Mouse (Mus musculus) right cerebral cortex, postnatal 25 days (tissue): ENCODE data around the gene Gatb.
"Not testable (repeated sequence)": the region's sequence is repeated elsewhere in the genome, so short reads cannot be mapped to it uniquely, and the experiment has no call there.

ENCODE experiments used
- DNase-seq: peaks from one replicate; pipeline ENCODE4 v3.0.0; 2022

Gene Gatb

DNA sequence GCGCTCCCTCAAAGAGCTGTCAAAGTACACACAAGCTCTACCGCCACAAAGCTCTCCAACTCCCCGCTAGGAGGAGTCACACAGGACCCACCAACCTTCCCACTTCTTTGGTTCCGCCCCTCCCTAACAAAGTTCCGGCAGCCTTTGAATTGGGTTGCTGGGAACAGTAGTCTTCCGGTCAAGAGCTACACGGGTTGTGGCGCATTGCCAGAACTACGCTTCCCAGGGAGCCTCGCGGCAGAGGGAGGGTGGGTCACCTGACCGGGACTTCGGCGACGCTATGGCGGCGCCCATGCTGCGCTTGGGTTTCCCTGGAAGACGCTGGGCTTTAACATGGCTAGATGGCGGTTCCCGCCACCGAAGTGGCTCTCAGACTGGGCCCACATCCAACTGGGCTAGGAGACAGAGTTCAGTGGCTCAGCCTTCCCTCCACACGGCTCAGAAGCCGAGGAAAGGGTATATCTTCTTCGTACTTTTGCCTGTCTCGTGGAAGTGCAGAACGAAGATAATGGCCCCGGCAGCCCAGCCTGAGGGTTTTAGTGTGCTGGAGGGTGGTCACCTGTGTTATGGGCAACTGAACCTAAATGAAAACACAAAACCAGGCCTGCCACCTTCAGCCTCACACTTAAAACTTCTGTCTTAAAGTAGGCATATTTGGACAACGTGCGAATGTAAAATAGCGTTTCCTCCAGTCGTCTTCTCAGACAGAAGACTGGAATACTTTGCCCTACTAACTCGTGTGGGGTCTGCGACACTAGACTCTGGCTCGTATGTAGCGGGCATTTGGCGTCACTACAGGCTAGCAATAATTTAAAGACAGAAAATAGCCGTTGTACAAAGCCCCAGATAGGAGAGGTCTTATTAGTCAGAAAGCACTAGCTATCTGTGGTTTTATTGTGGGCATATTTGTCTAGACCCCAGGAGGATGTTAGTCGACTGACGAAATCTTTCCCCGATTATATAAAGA, at the start of gene Gatb:
Gene Gatb, plus strand, starts transcription at position 256 of the 967 bp plus-strand sequence.
- peak; percentile 99 for DNase-seq

DNA sequence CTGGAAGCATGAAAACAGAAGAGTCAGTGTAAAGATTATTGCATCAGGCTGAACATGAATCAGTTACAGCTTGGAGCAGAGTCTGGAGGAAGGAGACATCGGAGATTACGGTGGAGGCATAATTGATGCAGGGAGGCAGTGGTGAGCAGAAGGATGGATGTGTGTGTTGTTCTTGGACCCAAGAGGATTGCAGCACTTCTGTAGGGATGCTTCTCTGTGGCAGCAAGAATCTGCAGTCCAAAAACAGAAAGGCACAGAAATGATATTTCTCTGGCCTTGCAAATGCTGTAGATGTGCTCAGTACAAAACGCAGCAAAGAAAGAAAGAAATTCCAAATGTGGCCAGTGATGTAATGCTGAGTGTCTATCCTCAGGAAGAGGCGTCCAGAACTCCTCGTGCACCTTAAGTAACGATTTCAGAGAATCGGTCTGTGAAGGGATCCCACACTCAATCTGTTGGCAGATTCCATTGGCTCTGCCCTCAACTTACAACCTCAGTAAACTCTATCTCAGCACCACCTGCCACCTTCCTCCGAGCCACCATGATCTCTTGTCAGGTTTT, 43.2 kb upstream of the Gatb start:
- peak; percentile 60 for DNase-seq

GRCm38 (mm10) chr3:85532376-85532775, 41.5 kb upstream of the Gatb start:
- DNase-seq = no peak

GRCm38 (mm10) chr3:85535042-85535441, 38.9 kb upstream of the Gatb start:
- no peak for DNase-seq

DNA sequence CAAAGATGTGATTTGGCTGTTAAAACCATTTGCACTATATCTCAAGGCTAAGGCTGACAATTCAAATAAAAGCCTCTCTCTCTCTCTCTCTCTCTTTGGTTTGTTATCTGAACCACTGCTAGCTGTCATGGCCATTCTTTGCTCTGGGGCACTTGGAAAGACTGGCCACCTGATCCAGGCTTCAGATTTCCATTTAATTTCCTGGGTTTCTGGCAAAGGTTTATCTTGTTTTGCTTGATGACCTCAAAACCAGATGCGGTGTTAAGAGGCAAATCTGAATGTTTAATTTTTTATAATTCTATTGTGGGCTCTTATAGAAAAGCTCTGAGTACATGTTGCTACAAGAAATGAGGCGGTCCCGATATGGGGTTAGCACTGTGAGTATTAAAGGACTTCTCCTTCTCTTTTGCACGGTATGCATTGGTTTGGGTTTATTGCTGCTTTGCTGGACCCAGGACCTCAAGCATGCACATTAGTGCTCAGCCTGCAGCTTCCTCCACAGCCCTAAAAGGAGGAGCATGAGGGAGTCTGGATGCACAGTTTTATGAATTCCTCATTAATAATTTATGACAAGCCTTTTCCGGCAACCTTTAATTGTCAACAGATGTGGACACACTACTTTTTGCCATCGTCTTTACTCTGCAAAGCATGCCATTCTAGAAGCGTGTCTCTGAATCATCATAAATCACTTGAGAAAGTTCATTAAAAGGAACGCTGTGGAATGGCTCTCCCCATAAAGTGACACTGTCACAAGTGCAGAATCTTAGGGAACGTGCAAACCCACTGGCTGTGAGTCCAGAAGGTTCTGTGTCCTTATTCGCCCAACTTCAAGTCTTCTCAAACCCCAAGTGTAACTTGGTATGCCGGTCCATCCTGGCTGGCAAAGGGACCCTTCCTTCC, 38.0 kb upstream of the Gatb start:
- DNase-seq = no peak

DNA sequence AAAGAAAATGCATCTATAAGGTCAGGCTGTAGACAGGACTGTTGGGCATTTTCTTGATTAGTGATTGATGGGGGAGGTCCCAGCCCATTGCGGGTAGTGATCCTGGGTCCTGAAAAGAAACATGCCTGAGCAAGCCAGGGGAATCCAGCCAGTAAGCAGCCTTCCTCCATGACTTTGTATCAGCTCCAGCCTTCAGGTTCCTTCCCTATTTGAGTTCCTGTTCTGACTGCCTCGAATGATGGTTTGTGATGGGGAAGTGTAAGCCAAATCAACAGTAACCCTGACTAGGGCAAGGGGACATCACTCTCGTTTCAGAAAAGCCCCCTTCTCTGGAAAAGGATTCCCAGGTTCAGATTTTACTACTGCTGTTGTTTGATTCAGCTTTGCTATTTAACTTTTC, 31.2 kb upstream of the Gatb start:
- no peak for DNase-seq

DNA sequence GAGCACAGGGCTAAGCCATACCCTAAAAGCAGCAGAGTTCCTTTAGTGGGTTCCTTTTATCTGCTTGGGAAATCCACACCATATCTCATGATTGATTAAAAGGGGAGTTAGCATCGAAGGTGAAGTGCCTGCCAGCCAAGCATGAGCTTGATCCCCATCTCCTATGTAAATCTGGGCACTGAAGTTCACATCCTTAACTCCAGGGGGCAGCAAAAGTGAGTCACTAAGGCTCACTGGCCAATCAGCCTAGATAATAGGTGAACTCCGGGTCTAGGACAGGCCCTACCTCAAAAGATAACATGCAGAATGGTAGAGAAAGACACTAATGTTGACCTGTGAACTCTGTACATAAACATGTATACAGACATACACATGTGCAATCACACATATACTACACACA, 30.3 kb upstream of the Gatb start:
- DNase-seq = no peak

DNA sequence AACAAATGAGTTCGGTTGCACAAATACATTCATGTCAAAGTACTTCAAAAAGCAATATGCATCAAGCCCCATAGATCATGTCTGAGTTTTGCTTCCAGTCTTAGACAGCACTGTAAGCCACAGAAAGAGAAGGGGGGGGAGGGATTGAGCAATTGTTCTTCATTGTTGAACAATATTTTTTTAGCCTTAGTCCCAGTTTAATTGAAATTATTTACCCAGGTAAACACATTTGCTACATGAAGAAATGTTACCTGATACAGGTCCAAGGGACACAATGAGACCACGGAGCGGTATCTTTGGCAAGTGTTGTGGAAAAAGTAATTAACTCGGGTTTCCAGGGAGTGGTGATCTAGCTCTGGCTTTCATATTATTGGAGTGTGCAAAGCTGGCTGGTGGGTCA, 23.6 kb upstream of the Gatb start:
- DNase-seq = no peak

- no peak for DNase-seq
Observed at GRCm38 (mm10) chr3:85551352-85551751, 22.6 kb upstream of the Gatb start.

- DNase-seq = no peak
Observed at GRCm38 (mm10) chr3:85553731-85554277, 20.1 kb upstream of the Gatb start.

DNA sequence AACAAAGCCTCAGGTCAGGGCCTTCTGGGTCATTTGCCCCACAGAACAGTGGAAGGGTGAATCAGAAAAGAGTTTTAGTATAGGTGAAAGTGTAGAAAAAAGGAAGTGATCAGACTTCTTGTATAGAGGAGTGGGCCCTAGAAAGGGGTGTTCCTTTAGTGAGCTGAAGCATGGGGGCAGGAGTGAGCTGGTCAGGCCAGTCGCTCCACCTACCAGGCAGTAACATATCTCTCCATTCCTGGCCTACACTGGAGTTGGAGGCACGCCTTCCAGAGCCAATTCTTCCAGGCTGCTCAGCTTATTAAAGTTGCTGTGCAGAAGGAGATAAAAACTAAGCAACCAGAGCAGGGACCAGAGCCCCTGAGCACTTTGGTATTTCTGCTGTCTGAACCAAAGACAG, 9.3 kb upstream of the Gatb start:
- DNase-seq = no peak

DNA sequence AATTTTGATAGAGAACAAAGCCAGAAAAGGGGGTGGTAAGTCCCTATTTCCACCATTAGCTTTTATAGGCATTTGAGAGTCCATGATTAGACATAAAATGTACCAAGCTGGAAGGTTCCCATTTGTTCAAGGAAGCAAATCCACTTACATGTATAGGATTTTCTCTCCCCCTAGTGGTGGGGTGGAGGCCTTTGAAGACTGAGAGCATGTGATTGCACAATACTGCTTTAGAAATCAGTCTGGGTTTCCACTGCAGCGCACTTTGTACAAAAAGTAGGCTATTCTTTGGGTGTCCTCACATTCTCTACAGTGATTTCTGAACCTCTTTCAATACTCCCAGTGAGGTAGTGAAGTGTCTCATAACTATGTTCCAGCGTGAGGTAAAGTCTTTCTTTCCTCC, 2.6 kb upstream of the Gatb start:
- DNase-seq = no peak

DNA sequence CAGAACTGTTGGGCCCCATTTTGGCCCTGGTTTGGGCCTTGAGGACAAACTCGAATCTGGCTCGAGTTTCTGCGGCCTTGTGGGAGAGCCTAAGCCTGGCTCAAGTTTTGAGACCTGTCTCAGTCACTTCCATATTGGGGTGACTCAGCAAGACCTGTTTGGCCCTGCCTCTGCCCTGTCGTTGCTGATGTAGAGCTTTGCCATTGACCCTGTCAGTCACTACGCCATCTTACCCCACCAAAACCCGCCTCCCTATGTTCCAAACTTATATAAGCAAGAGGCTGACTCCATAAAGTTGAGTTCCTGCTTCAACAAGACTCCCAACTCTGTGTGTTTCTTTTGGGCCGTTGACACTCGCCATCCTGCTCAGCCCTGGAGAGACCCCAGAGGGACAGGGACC, 1.4 kb upstream of the Gatb start:
- not testable (repeated sequence) for DNase-seq

GRCm38 (mm10) chr3:85573216-85573863, 579 bp upstream of the Gatb start:
- DNase-seq = no peak

GRCm38 (mm10) chr3:85582726-85583125, 8.8 kb downstream of the Gatb start:
- no peak for DNase-seq

DNA sequence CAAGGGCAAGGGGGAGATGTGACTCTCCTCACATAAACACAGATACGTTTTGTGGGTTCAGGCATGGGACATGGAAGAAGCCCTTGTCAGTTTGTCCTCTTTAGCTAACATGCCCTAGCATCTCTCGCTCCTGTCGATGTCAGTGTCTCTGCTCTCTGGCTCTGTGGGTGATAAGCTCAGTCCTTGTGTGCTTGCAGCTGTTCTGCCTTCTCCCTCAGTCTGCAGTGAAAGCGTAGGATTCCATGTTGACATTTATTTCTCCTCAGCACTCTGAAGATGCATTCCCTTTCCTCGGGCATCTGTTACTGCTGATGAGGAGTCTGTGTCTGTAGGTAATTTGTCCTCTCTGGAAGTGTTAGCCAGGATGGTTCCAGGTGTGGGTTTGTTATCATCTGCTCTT, 9.3 kb downstream of the Gatb start:
- DNase-seq = no peak

GRCm38 (mm10) chr3:85584966-85585365, 11.0 kb downstream of the Gatb start:
- DNase-seq = no peak

GRCm38 (mm10) chr3:85588701-85589100, 14.8 kb downstream of the Gatb start:
- DNase-seq = no peak

- DNase-seq = no peak
Observed at GRCm38 (mm10) chr3:85590090-85590754, 16.3 kb downstream of the Gatb start.

DNA sequence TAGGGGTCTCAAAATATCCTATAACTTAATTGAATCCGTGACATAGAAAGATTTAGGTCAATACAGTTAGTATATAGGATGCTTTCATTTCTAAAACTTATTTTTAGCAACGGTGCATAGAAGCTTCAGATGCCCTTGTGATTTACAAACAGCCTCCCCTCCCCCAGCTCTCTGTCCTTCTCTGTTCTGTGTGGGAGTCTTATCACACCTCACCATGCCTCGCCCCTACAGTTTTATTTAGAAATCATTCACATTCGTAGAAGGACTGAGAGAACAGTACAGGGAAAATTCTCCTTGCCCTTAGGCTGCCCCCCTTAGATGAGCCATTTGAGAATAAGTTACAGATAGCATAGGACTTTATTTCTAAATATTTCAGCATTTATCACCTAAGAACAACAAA, 18.1 kb downstream of the Gatb start:
- no peak for DNase-seq

- no peak for DNase-seq
Observed at GRCm38 (mm10) chr3:85592640-85593252, 18.8 kb downstream of the Gatb start.

DNA sequence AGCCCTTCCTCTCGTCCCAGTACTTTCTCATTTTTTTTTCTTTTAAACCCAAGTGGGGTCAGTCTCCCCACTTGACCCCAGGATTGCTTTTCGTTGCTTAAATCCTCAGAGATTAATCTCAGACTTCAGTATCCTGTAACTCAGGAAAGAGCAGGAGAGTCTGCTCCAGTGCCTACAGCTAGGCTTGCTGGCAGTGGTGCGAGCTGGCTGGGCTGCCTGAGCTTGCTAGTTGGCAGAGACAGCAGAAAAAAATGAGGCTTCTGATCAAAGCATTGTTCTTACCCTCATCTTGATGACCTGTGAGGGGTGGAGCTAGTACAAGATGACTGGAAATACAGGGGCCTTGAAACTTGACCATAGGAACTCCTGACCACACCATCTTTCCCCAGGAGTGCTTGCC, 20.5 kb downstream of the Gatb start:
- no peak for DNase-seq
